Mouse (Mus musculus): Measurements from ENCODE around the gene Bet1l.

GRCm38 (mm10) chr7:140810496-140810895 lies 46.9 kb downstream of the Bet1l start:
- TF ChIP-seq CTCF (conservative IDR thresholded peaks at IDR 0.05; ENCODE audit: low read length), result peak; percentile 79
- TF ChIP-seq POU5F1 (IDR thresholded peaks at IDR 0.05; ENCODE audit: borderline replicate concordance, low read length), result no peak

Data from E14TG2a.4 (cell line).